Mouse (Mus musculus) gonadal fat pad, adult 2 months (tissue): ENCODE measurements around the gene Atf1. TPM values are rescaled to one million over a fixed set of nuclear protein-coding genes. Genes with fewer than 3 reads are reported as not detected.
"Not testable (repeated sequence)": the region's sequence is repeated elsewhere in the genome, so short reads cannot be mapped to it uniquely, and the experiment has no call there.

Experiments
- DNase-seq: peaks from one replicate; pipeline ENCODE4 v3.0.0-alpha.2; 2012; ENCODE audit warnings: low read depth
- polyA plus RNA-seq: library from polyadenylated mRNA; depleted of rRNA; stranded (reverse); fragments of >200 nt; gene quantifications from 2 replicates; pipeline ENCODE4 v1.2.3, GENCODE M21; 2012

The Atf1 gene
- polyA plus RNA-seq, 1 experiment, result 35.1 TPM

GRCm38 (mm10) chr15:100258646-100259425 lies 31.2 kb downstream of the Atf1 start:
- DNase-seq, result no peak

DNA sequence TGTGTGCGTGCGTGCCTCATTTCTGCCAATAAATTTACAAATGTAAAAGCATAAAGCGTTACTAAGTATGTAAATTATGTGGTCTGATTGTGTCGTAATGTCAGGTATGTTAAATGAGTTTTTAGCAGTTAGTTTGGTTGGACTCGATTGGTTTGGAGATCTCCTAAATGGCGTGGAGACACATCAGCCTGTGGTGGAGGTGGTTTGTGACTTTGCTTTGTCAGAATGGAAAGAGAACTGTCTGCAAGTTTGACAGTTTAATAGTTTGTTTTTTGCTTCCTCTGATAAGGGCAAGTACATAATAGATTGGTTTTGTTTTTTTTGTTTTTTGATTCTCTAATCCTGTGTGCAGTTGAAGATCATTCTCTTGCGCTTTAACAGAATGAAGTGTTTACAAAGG lies 32.7 kb downstream of the Atf1 start:
- not testable (repeated sequence) for DNase-seq

DNA sequence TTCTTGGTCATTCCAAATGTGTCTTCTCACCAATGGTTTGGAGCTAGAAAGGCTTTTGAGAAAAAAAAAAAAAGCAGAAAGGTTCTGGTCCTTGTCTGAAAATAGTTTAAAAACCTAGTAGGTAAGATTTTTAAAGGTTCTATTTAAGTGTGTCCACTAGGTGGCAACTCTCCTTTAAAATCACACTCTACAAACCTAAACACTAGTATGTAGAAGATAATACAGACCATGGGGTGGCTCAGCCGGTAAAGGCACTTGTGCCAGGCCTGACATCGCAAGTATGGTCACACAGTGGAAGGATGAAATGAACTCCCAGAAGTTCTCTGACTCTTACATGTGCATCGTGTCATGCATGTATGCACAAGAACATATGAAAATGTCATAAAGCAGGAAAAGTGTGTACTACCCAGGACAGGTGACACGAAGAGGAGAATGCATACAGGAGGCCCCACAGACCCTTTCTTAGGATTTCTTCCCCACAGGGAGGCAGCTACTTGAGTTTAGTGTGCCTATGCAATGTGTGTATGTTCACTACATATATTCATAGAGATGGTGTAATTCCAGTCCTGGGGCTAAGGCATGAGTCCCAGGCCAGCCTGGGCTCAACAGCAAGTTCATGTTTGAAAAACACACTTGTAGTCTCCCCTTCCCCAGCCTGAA lies 35.8 kb downstream of the Atf1 start:
- no peak for DNase-seq

DNA sequence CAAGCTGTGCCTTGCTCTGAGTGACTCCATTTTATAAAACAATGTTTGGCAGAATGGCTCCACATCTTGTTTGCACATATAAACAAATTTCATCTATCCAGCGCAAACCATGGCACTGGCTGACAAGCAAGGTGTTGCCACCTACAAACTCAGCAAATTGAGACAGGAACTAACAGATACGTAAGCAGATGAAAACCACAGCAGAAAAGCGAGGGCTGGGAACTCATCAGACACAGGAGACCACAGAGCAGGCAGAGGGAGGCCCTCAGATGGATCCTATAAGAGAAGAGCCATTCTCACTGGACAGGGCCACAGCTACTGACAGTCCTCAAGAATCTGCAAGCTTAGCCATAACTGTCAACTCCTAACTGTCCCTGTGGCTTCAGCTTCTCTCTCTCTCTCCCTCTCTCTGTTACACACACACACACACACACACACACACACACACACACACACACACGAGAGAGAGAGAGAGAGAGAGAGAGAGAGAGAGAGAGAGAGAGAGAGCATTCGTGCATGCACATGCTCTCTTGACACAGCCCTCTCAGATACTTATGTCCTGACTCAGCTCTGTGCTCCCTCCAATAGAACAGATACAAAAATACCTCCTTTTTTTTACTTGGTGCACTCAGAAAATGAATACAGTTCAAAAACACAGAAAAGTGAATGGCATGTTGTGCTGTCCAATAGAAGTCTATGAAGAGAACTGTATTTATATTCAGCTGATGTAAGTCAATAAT lies 38.1 kb downstream of the Atf1 start:
- no peak for DNase-seq

DNA sequence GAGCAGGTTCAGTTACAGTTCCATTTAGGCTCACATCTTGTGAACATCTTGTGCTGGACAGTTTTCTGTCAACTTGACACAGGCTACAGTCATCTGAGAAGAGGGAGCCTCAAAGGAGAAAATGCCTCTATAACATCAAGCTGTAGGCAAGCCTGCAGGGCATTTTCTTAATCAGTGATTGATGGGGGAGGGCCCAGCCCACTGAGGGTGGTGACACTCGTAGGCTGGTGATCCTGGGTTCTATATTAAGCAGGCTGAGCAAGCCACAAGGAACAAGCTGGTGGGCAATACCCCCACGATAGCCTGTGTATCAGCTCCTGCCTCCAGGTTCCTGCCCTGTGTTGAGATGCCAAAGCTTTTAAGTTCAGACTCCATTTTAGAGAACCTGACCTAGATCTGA lies 41.3 kb downstream of the Atf1 start:
- DNase-seq, result no peak

- no peak for DNase-seq
Observed at GRCm38 (mm10) chr15:100269776-100270175, 42.2 kb downstream of the Atf1 start.

GRCm38 (mm10) chr15:100270609-100271008 lies 43.0 kb downstream of the Atf1 start:
- not testable (repeated sequence) for DNase-seq

DNA sequence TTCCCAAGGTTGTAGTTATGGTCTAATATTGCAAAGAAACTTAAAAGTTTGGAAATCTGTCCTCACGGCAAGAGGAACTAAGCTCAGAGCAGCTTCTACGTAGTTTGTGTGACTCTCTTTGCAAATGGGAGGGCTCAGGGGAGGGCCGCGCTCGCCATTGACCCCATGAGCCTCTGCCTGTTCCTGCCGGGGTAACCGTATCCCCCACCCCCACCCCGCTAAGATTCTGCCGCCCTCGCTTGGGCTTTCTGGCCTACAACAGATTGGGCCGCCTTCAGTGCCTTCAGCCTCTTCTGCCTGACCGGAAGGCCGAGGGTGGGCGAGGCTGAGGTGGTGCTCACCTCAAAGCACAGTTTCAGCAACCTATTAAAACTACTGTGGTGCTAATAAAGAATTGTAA lies 43.8 kb downstream of the Atf1 start:
- no peak for DNase-seq

DNA sequence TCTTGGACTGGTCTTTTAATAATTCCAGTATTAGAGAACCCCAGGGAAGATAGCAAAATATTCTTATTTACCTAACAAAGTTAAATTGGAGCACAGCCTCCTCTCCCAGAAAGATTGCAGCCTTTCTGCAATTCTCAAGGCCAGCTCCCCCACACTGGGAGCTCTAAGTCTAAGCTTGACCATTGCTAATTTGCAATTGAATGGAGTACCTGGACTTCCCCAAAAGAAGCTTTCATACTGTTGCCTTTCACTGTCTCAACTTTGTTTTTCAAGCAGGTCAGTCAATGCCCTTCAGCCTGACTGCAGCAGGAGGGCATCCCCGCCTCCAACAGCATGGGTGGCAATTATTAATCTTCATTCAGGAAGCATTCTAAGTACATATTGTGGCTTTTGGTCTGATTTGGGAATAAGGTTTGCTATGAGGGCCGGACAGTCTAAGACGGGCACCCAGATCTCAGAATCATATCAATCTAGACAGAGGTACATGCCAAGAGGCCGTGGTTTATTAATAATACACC lies 46.2 kb downstream of the Atf1 start:
- DNase-seq, result not testable (repeated sequence)

GRCm38 (mm10) chr15:100274790-100275559 lies 47.4 kb downstream of the Atf1 start:
- DNase-seq, result no peak

DNA sequence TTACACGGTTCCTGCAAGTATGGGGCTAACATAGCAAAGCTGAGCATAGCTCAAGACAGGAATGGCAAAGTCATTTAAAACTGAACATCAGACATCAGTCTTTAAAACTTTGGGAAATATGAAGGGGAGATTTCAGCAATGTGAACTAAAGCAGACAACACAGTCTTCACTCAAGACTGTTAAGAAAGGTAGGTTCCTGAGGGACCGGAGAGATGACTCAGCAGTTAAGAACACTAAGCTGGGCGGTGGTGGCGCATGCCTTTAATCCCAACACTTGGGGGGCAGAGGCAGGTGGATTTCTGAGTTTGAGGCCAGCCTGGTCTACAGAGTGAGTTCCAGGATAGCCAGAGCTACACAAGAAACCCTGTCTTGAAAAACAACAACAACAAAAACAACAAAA lies 48.8 kb downstream of the Atf1 start:
- no peak for DNase-seq

DNA sequence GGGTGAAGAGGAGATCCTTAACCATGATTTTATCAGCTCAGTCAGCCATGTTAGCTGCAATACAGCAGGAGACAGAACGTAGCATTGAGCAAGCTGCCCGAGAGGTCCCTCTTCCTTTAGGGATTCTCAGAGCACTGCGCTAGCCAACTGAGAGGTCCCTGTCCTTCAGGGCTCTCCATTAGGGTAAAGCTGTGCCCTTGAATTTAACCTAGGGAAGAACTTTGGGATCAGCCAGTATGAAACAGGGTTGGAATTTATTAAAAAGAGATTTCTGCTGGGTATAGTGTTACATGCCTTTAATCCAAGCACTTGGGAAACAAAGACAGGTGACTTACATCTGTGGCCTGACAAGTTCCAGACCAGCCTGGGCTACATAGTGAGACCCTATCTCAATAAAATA lies 50.0 kb downstream of the Atf1 start:
- DNase-seq, result no peak

- no peak for DNase-seq
Observed at GRCm38 (mm10) chr15:100280626-100281025, 53.0 kb downstream of the Atf1 start, which contains the start of gene Tmprss12. Gene Tmprss12 (plus strand): TSS chr15:100280837.

DNA sequence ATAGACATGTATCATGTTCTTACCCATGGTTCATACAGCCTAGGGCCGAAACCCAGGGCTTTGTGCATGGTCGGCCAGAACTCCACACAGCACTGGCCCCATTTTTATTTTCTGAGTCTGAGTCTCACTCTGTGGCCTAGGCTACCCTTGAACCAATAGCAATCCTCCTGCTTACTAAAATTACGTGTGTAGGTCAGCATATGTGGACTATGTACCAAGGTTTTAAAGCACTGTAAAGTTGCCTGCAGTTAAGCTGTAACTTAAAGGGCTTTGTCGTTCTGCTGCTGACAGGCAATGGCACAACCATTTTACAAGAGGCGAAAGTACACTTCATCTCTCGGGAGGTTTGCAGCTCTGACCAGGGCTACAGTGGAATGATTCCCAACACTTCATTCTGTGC lies 61.4 kb downstream of the Atf1 start:
- DNase-seq, result no peak

DNA sequence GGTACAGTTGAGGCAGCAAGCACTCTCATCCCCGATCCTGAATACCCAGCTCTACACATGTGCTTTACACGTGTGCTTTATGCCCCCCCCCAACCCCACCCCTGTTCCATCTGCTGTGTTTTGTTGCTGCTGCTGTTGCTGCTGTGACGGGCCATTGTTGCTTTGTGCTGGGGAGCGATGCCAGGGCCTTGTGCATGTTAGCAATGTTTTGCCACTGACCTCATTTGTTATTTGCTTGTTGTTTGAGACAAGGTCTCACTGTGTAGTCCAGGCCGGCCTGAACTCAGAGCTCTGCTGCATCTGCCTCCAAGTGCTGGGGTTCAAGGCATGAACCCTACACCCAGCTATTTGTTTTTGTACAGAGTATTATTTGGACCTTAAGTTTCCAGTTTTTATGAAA lies 63.2 kb downstream of the Atf1 start:
- DNase-seq, result no peak

DNA sequence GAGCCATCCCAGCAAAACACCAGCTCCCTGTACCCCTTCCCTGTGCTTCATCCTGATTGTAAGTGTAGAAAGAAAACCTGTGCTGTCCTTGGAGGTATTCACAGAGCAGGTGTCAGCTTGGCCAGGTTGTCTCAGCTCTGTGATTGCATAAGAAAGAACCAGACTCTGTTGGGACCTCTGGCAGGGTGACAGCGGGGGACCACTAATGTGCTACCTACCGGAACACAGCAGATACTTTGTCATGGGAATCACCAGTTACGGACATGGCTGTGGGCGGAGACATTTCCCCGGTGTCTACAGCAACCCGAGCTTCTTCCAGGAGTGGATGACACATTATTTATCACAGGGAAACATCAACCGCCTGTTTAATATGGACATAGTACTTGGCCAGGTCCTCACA lies 64.7 kb downstream of the Atf1 start:
- DNase-seq, result no peak

GRCm38 (mm10) chr15:100297856-100298255 lies 70.2 kb downstream of the Atf1 start:
- DNase-seq, result no peak

- no peak for DNase-seq
Observed at GRCm38 (mm10) chr15:100300499-100300898, 72.9 kb downstream of the Atf1 start.

- DNase-seq, result no peak
Observed at GRCm38 (mm10) chr15:100301556-100301955, 73.9 kb downstream of the Atf1 start.

DNA sequence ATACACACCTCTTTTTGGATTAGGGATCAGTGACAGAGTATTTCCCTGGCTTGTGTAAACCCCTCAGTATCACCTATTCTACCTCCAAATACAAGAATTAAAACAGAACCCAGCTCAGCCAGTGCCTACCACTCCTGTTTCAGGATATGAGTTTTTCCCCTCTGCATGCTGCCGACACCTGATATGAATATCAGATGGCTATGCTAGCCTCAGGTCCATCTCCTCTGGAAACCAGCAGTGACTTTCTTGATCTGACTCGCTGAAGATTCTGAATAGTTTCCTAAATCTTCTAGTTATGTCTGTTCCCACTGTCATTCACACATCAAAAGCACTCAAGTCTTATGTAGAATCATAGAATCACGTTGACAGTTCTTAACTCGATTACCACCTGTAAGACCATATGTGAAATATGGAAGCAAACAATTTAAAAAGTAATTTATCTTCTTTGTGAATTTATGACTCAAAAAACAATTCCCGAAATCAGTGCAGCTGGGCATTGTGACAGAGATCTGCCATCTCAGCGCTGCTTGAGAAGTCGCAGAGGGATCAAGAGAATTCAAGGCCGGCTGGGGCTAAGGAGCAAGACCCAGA lies 75.9 kb downstream of the Atf1 start:
- DNase-seq, result no peak
